Mouse (Mus musculus) kidney, embryonic 16.5 days (tissue): ENCODE results near the gene Nmral1. TPM values are rescaled to one million over a fixed set of nuclear protein-coding genes. Genes with fewer than 3 reads are reported as not detected.
A peak's percentile ranks its signal among the peaks of the same experiment; 100 is the strongest.

ENCODE experiments used
- ATAC-seq: fragments of 200-750 bp; cut with Nextera tagmentation; 2 replicates; pipeline ENCODE4 v1.8.0; 2017; ENCODE audit warnings: moderate TSS enrichment; ENCODE audit not compliant: low FRiP score, low TSS enrichment
- H3K27ac ChIP-seq: fragments of 300-500 bp; sonication (generic); 2 replicates; pipeline ENCODE4 v1.5.1; 2014; ENCODE audit warnings: low read length
- H3K27me3 ChIP-seq: fragments of 300-500 bp; sonication (generic); 2 replicates; pipeline ENCODE4 v1.6.1; 2014; ENCODE audit warnings: low read length, control low read depth, mixed read lengths; ENCODE audit not compliant: insufficient read depth
- H3K36me3 ChIP-seq: fragments of 300-500 bp; sonication (generic); 2 replicates; pipeline ENCODE4 v1.6.1; 2014; ENCODE audit warnings: low read length, control low read depth, mixed read lengths; ENCODE audit not compliant: insufficient read depth
- H3K4me1 ChIP-seq: fragments of 300-500 bp; sonication (generic); 2 replicates; pipeline ENCODE4 v1.6.1; 2014; ENCODE audit warnings: low read length, control low read depth, mixed read lengths; ENCODE audit not compliant: insufficient read depth
- H3K4me2 ChIP-seq: fragments of 300-500 bp; sonication (generic); replicated peaks from 2 replicates; pipeline ENCODE4 v1.6.1; 2014; ENCODE audit warnings: low read depth, low read length
- H3K4me3 ChIP-seq: fragments of 300-500 bp; sonication (generic); 2 replicates; pipeline ENCODE4 v1.5.1; 2014; ENCODE audit warnings: mild to moderate bottlenecking, low read length
- H3K9ac ChIP-seq: fragments of 300-500 bp; sonication (generic); replicated peaks from 2 replicates; pipeline ENCODE4 v1.6.1; 2014; ENCODE audit warnings: low read length
- H3K9me3 ChIP-seq: fragments of 300-500 bp; sonication (generic); 2 replicates; pipeline ENCODE4 v1.6.1; 2016; ENCODE audit warnings: low read length, control low read depth
- WGBS: fragments of 180-500 bp; shearing (Covaris S2); extraction: QIAGEN DNeasy Blood & Tissue Kit; methylation state at CpG from one replicate; pipeline ENCODE4 v1.1.7; 2014; 5-methylcytosine and 5-hydroxymethylcytosine counted together
- polyA plus RNA-seq: library from polyadenylated mRNA; unstranded; fragments of >200 nt; fragmentation: Nextera tagmentation; extraction: Ambion mirVana; gene quantifications from 2 replicates; pipeline ENCODE4 v1.2.1, GENCODE M21; 2015

The Nmral1 gene
- polyA plus RNA-seq, 1 experiment from 2014 or later, result 96.7 TPM

GRCm38 (mm10) chr16:4742186-4742585, 23.0 kb upstream of the Nmral1 start:
- no peak overlapping the region for H3K4me3 ChIP-seq
- H3K36me3 ChIP-seq, result peaks cover 6% of the 10 kb centered on the region; the same call in 1 of the 2 replicates
- no peak overlapping the region for H3K27ac ChIP-seq
- H3K4me1 ChIP-seq, result no peaks in the 10 kb centered on the region
- whole genome bisulfite sequencing, result 92% methylated on average over 1 of the region's 1 CpGs
- ATAC-seq, result no peak
- H3K9me3 ChIP-seq, result peaks cover 6% of the 10 kb centered on the region; the same call in 1 of the 2 replicates
- H3K27me3 ChIP-seq, result no peaks in the 10 kb centered on the region
- H3K4me2 ChIP-seq, result no peak overlapping the region
- no peak overlapping the region for H3K9ac ChIP-seq

DNA sequence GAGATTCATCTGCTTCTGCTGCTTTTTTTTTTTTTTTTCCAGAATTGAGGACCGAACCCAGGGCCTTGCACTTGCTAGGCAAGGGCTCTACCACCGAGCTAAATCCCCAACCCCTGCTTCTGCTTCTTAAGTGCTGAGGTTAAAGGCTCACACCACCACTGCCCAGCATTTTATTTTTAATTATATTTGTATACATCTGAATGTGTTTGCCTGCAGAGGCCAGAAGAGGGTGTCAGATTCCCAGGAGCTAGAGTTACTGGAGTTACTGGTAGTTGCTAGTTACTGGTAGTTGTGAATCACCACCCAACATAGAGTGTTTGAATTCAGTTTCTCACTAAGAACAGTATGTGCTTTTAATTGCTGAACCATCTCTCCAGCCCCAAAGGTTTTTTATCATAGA, 20.8 kb upstream of the Nmral1 start:
- Histone ChIP-seq H3K9me3 (peaks cover 6% of the 10 kb centered on the region; the same call in 1 of the 2 replicates), H3K36me3 (peaks cover 6% of the 10 kb centered on the region; the same call in 1 of the 2 replicates), H3K4me2 (no peak overlapping the region), H3K4me3 (no peak overlapping the region), H3K4me1 (peaks cover 7% of the 10 kb centered on the region; the same call in 1 of the 2 replicates), H3K27ac (no peak overlapping the region), H3K27me3 (no peaks in the 10 kb centered on the region), H3K9ac (no peak overlapping the region)
- ATAC-seq, result no peak
- 93% methylated on average over 2 of the region's 2 CpGs for WGBS

- Histone ChIP-seq H3K4me2 (no peak overlapping the region), H3K9ac (no peak overlapping the region), H3K4me1 (peaks cover 7% of the 10 kb centered on the region; the same call in 1 of the 2 replicates), H3K9me3 (no peaks in the 10 kb centered on the region), H3K27me3 (no peaks in the 10 kb centered on the region), H3K27ac (no peak overlapping the region), H3K4me3 (no peak overlapping the region), H3K36me3 (no peaks in the 10 kb centered on the region)
- no peak for ATAC-seq
- 71% methylated on average over 2 of the region's 2 CpGs for WGBS
Measured at GRCm38 (mm10) chr16:4736262-4736661, 17.1 kb upstream of the Nmral1 start.

GRCm38 (mm10) chr16:4730776-4731358, 11.7 kb upstream of the Nmral1 start:
- Histone ChIP-seq H3K9ac (no peak overlapping the region), H3K9me3 (no peaks in the 10 kb centered on the region), H3K27me3 (no peaks in the 10 kb centered on the region), H3K36me3 (no peaks in the 10 kb centered on the region), H3K4me1 (peaks cover 18% of the 10 kb centered on the region), H3K27ac (no peak overlapping the region), H3K4me3 (no peak overlapping the region), H3K4me2 (no peak overlapping the region)
- 71% methylated on average over 3 of the region's 3 CpGs for WGBS
- ATAC-seq, result no peak

DNA sequence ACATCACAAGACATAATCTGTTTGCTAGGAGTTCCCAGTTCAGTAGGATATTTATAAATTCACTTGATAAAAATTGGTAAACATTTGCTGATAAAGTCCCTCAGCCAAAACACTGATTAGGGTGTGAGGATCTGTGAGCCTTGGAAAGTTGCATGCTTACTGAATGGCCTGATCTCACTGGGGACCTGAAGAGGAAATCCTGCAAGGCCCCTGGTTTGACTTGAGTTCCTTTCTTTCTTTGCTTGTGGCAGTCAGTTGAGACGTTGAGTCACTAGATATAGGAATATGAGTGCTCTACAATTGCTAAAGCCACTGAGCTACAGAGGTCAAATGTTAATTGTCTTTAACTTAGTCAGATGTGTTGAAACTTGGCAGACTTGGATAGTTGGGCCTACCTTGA, 8.8 kb upstream of the Nmral1 start:
- Histone ChIP-seq H3K36me3 (no peaks in the 10 kb centered on the region), H3K9me3 (no peaks in the 10 kb centered on the region), H3K4me2 (peak overlapping the region; percentile 58; the same call in 1 of the 2 replicates), H3K4me1 (peaks cover 14% of the 10 kb centered on the region), H3K4me3 (peak overlapping the region; percentile 10; the same call in 1 of the 2 replicates), H3K9ac (no peak overlapping the region), H3K27ac (no peak overlapping the region), H3K27me3 (no peaks in the 10 kb centered on the region)
- 32% methylated on average over 1 of the region's 1 CpGs for WGBS
- ATAC-seq, result no peak

GRCm38 (mm10) chr16:4727526-4727925, 8.4 kb upstream of the Nmral1 start:
- 98% methylated on average over 1 of the region's 1 CpGs for WGBS
- Histone ChIP-seq H3K27ac (no peak overlapping the region), H3K9me3 (no peaks in the 10 kb centered on the region), H3K4me3 (peak overlapping the region; percentile 1; the same call in 1 of the 2 replicates), H3K36me3 (no peaks in the 10 kb centered on the region), H3K4me2 (peak overlapping the region; percentile 58), H3K4me1 (peaks cover 14% of the 10 kb centered on the region), H3K9ac (no peak overlapping the region), H3K27me3 (no peaks in the 10 kb centered on the region)
- ATAC-seq, result no peak

GRCm38 (mm10) chr16:4726528-4727128, 7.5 kb upstream of the Nmral1 start:
- under 1% methylated on average over 37 of the region's 40 CpGs for WGBS
- Histone ChIP-seq H3K9me3 (no peaks in the 10 kb centered on the region), H3K27ac (peak overlapping the region; percentile 85), H3K36me3 (no peaks in the 10 kb centered on the region), H3K4me3 (peak overlapping the region; percentile 87), H3K4me2 (peak overlapping the region; percentile 58), H3K9ac (peak overlapping the region; percentile 89), H3K27me3 (no peaks in the 10 kb centered on the region), H3K4me1 (peaks cover 14% of the 10 kb centered on the region)
- peak; percentile 63 for ATAC-seq

- H3K4me2 ChIP-seq, result peak within 1 kb of the TSS; percentile 58
- peak; percentile 96 for ATAC-seq
- no peaks in the 10 kb centered on the region for H3K36me3 ChIP-seq
- 5% methylated on average over 34 of the region's 35 CpGs for WGBS
- H3K4me1 ChIP-seq, result peaks cover 14% of the 10 kb centered on the region
- peak within 1 kb of the TSS; percentile 89 for H3K9ac ChIP-seq
- H3K27ac ChIP-seq, result peak within 1 kb of the TSS; percentile 85
- no peaks in the 10 kb centered on the region for H3K9me3 ChIP-seq
- no peaks in the 10 kb centered on the region for H3K27me3 ChIP-seq
- H3K4me3 ChIP-seq, result peak within 1 kb of the TSS; percentile 87
Measured at GRCm38 (mm10) chr16:4725780-4726527, 6.8 kb upstream of the Nmral1 start, which contains the start of gene Hmox2. Hmox2 (plus strand) TSS chr16:4726361.

- no peak overlapping the region for H3K27ac ChIP-seq
- no peak overlapping the region for H3K4me2 ChIP-seq
- H3K27me3 ChIP-seq, result no peaks in the 10 kb centered on the region
- H3K9me3 ChIP-seq, result no peaks in the 10 kb centered on the region
- no peaks in the 10 kb centered on the region for H3K36me3 ChIP-seq
- H3K4me1 ChIP-seq, result peaks cover 14% of the 10 kb centered on the region
- H3K4me3 ChIP-seq, result no peak overlapping the region
- WGBS, result 69% methylated on average over 4 of the region's 4 CpGs
- no peak for ATAC-seq
- H3K9ac ChIP-seq, result no peak overlapping the region
Measured at GRCm38 (mm10) chr16:4725266-4725665, 6.1 kb upstream of the Nmral1 start.

GRCm38 (mm10) chr16:4722915-4723209, 3.7 kb upstream of the Nmral1 start:
- Histone ChIP-seq H3K27me3 (no peaks in the 10 kb centered on the region), H3K36me3 (no peaks in the 10 kb centered on the region), H3K9me3 (no peaks in the 10 kb centered on the region), H3K27ac (no peak overlapping the region), H3K4me2 (no peak overlapping the region), H3K9ac (no peak overlapping the region), H3K4me3 (no peak overlapping the region), H3K4me1 (peaks cover 15% of the 10 kb centered on the region)
- 74% methylated on average over 3 of the region's 3 CpGs for WGBS
- ATAC-seq, result no peak
